Mouse (Mus musculus): Measurements from ENCODE around the gene Fam131b. TPM values are rescaled to one million over a fixed set of nuclear protein-coding genes. Genes with fewer than 3 reads are reported as not detected.
A peak's percentile ranks its signal among the peaks of the same experiment; 100 is the strongest.

Gene Fam131b
- polyA plus RNA-seq, 1 experiment from 2014 or later = 8.1 TPM

DNA sequence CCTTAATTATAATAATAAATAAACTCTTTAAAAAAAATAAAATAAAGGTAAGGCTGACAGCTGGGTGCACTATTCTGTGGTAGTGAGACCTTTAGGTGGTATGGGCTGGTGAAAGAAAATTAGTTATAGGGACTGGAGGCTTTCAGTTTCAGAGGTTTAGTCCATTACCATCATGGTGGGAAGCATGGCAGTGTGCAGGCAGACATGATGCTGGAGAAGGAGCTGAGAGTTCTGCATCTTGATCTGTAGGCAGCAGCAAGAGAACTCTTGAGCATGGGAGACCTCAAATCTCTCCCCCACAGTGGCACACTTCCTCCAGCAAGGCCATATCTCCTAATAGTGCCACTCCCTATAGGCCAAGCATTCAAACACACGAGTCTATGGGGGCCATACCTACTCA lies 17.7 kb upstream of the Fam131b start:
- Histone ChIP-seq H3K4me3 (no peak overlapping the region), H3K27me3 (no peaks in the 10 kb centered on the region), H3K9ac (no peak overlapping the region), H3K4me2 (no peak overlapping the region), H3K4me1 (replicated peaks) (no peaks in the 10 kb centered on the region), H3K27ac (replicated peaks) (no peak overlapping the region), H3K36me3 (no peaks in the 10 kb centered on the region), H3K9me3 (no peaks in the 10 kb centered on the region)
- 71% methylated on average over 1 of the region's 1 CpGs for WGBS
- no peak for ATAC-seq (ENCODE audit: low read depth)

- no peak overlapping the region for H3K4me2 ChIP-seq
- H3K27me3 ChIP-seq = no peaks in the 10 kb centered on the region
- H3K9me3 ChIP-seq = no peaks in the 10 kb centered on the region
- no peaks in the 10 kb centered on the region for H3K36me3 ChIP-seq
- H3K4me3 ChIP-seq = no peak overlapping the region
- no peak for ATAC-seq (ENCODE audit: low read depth)
- H3K9ac ChIP-seq = no peak overlapping the region
- WGBS = 85% methylated on average over 5 of the region's 5 CpGs
- no peaks in the 10 kb centered on the region for H3K4me1 ChIP-seq (replicated peaks)
- H3K27ac ChIP-seq (replicated peaks) = no peak overlapping the region
These were observed 15.5 kb upstream of the Fam131b start for GRCm38 (mm10) chr6:42339981-42340380.

DNA sequence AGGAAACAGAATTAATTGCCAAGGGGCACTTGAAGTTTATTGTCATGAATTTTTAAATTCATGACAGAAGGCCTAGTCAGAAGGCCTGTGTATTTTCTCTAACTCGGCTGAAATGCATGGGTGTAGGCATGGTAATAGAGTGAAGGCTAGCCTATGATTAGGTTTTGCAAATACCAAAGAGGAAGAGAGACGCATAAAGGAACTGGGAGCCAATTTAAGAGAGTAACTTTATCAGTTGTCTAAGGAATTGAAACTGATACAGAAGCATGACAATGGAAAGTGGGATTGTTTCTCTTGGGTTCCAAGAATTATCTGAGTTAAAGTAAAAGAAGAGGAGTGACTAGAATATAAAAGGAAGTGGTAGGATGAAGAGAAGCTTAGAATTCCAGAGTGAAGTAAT lies 14.7 kb upstream of the Fam131b start:
- Histone ChIP-seq H3K9ac (no peak overlapping the region), H3K4me3 (no peak overlapping the region), H3K27ac (replicated peaks) (no peak overlapping the region), H3K4me1 (replicated peaks) (no peaks in the 10 kb centered on the region), H3K27me3 (no peaks in the 10 kb centered on the region), H3K4me2 (no peak overlapping the region), H3K36me3 (no peaks in the 10 kb centered on the region), H3K9me3 (no peaks in the 10 kb centered on the region)
- ATAC-seq (ENCODE audit: low read depth) = no peak
- 94% methylated on average over 2 of the region's 2 CpGs for WGBS

DNA sequence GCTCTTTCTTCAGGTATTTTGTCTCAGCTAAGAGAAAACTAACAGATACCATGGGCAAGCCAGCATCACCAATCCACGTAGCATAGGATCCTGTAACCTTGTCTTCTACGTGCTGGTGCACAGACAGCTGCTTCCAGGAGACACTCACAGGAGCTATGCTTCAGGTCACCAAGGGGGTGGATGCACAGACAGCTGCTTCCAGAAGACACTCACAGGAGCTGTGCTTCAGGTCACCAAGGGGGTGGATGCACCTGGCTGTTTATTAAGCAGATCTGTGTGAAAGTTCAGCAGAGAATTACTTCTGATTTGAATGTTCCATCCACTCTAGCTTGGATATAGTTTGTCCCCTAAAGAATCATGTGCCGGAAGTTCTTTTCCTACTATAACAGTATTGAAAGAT lies 6.5 kb upstream of the Fam131b start:
- Histone ChIP-seq H3K9me3 (no peaks in the 10 kb centered on the region), H3K27me3 (no peaks in the 10 kb centered on the region), H3K9ac (no peak overlapping the region), H3K4me1 (replicated peaks) (no peaks in the 10 kb centered on the region), H3K4me3 (no peak overlapping the region), H3K27ac (replicated peaks) (no peak overlapping the region), H3K36me3 (no peaks in the 10 kb centered on the region), H3K4me2 (no peak overlapping the region)
- 92% methylated on average over 3 of the region's 3 CpGs for WGBS
- no peak for ATAC-seq (ENCODE audit: low read depth)

- WGBS = 77% methylated on average over 3 of the region's 3 CpGs
- ATAC-seq (ENCODE audit: low read depth) = no peak
These were observed 5.8 kb upstream of the Fam131b start for GRCm38 (mm10) chr6:42330216-42330615.

GRCm38 (mm10) chr6:42328757-42329156 lies 4.3 kb upstream of the Fam131b start:
- ATAC-seq (ENCODE audit: low read depth) = no peak
- no peaks in the 10 kb centered on the region for H3K27me3 ChIP-seq
- no peak overlapping the region for H3K27ac ChIP-seq (replicated peaks)
- no peak overlapping the region for H3K4me3 ChIP-seq
- no peaks in the 10 kb centered on the region for H3K9me3 ChIP-seq
- 84% methylated on average over 3 of the region's 3 CpGs for WGBS
- no peak overlapping the region for H3K9ac ChIP-seq
- H3K4me1 ChIP-seq (replicated peaks) = peaks cover 9% of the 10 kb centered on the region; the same call in 1 of the 2 replicates
- no peaks in the 10 kb centered on the region for H3K36me3 ChIP-seq
- no peak overlapping the region for H3K4me2 ChIP-seq

More at GRCm38 (mm10) chr6:42330216-42330615, 5.8 kb upstream of the Fam131b start:
- Histone ChIP-seq H3K36me3 (no peaks in the 10 kb centered on the region), H3K4me2 (no peak overlapping the region), H3K4me3 (no peak overlapping the region), H3K9me3 (no peaks in the 10 kb centered on the region), H3K27ac (replicated peaks) (no peak overlapping the region), H3K9ac (no peak overlapping the region), H3K27me3 (no peaks in the 10 kb centered on the region), H3K4me1 (replicated peaks) (peaks cover 5% of the 10 kb centered on the region; the same call in 1 of the 2 replicates)

GRCm38 (mm10) chr6:42326509-42326908 lies 2.1 kb upstream of the Fam131b start:
- no peak overlapping the region for H3K4me3 ChIP-seq
- H3K9ac ChIP-seq = no peak overlapping the region
- no peak overlapping the region for H3K27ac ChIP-seq (replicated peaks)
- H3K27me3 ChIP-seq = no peaks in the 10 kb centered on the region
- H3K9me3 ChIP-seq = no peaks in the 10 kb centered on the region
- ATAC-seq (ENCODE audit: low read depth) = no peak
- WGBS = 92% methylated on average over 3 of the region's 3 CpGs
- no peaks in the 10 kb centered on the region for H3K36me3 ChIP-seq
- H3K4me1 ChIP-seq (replicated peaks) = peaks cover 31% of the 10 kb centered on the region
- no peak overlapping the region for H3K4me2 ChIP-seq

GRCm38 (mm10) chr6:42325268-42325609 lies 796 bp upstream of the Fam131b start:
- Histone ChIP-seq H3K9ac (peak overlapping the region; percentile 95; the same call in 1 of the 2 replicates), H3K27me3 (no peaks in the 10 kb centered on the region), H3K4me2 (peak overlapping the region; percentile 82), H3K9me3 (no peaks in the 10 kb centered on the region), H3K27ac (replicated peaks) (peak overlapping the region; percentile 95), H3K4me1 (replicated peaks) (peaks cover 36% of the 10 kb centered on the region), H3K4me3 (peak overlapping the region; percentile 77), H3K36me3 (peaks cover 9% of the 10 kb centered on the region; the same call in 1 of the 2 replicates)
- ATAC-seq (ENCODE audit: low read depth) = 0 out of 2 replicates have a peak, but pooled peaks have one; percentile 5
- whole genome bisulfite sequencing = 1% methylated on average over 7 of the region's 7 CpGs

DNA sequence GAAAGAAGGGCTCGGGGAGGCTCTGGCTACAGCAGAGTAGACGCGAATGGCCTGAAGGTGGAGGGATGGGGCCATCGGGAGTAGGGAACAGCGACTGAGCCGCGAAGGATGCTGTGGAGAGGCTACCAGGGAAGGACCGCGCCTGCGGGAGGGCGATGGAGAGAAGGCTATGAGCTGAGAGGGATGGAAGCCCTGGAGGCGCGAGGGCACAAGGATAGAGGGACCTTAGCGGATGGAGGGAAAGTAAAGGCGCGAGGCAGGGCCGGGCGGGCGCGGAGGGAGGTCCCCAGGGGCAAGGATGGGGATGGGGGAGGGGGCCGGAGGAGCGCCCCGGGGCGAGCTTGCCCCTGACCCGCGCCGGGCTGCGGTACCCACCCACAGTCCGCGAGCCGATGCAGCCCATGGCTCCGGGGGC lies 369 bp downstream of the Fam131b start:
- peaks cover 36% of the 10 kb centered on the region for H3K4me1 ChIP-seq (replicated peaks)
- ATAC-seq (ENCODE audit: low read depth) = peak; percentile 79
- no peaks in the 10 kb centered on the region for H3K9me3 ChIP-seq
- H3K9ac ChIP-seq = peak overlapping the region; percentile 95
- peak overlapping the region; percentile 82 for H3K4me2 ChIP-seq
- no peaks in the 10 kb centered on the region for H3K27me3 ChIP-seq
- under 1% methylated on average over 31 of the region's 32 CpGs for WGBS
- H3K27ac ChIP-seq (replicated peaks) = peak overlapping the region; percentile 95
- H3K36me3 ChIP-seq = peaks cover 14% of the 10 kb centered on the region
- peak overlapping the region; percentile 77 for H3K4me3 ChIP-seq

DNA sequence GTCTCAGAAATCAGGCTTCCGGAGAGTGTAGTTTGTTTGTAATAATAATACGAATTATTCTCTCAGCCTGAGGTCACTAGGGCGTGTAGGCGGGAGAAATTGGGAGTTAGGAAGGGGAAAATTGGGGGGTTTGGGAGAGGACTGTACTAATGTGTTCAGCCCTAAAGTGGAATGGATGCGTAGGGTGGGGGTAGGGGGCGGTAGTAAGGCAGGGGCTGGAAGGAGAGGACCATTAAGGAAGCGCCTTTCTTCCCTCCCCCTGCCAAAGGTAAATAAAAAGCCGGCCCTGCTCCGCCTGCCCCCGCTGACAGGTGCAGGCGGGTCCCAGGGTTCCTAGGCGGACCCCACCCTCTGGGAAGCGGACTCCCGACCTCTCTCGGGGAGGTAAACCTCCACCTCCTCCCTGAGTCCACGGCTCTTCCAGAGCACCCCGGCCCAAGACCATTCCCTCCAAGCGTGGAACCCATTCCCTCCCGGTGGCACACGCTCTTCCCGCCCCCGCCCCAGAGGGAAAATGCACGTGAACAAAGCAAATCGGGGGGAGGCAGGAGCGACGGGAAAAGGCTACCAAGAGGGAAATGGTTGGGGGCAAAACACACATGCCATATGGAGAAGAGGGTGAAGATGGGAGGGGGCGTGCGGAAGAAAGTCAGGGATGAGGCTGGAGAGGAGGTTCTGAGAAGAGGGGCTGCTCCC lies 924 bp downstream of the Fam131b start:
- H3K4me3 ChIP-seq = peak overlapping the region; percentile 77
- H3K9me3 ChIP-seq = no peaks in the 10 kb centered on the region
- peak overlapping the region; percentile 95 for H3K27ac ChIP-seq (replicated peaks)
- H3K36me3 ChIP-seq = peaks cover 19% of the 10 kb centered on the region
- H3K4me2 ChIP-seq = peak overlapping the region; percentile 82
- H3K9ac ChIP-seq = peak overlapping the region; percentile 95
- peak; percentile 42 for ATAC-seq (ENCODE audit: low read depth)
- no peaks in the 10 kb centered on the region for H3K27me3 ChIP-seq
- WGBS = 1% methylated on average over 28 of the region's 28 CpGs
- peaks cover 36% of the 10 kb centered on the region for H3K4me1 ChIP-seq (replicated peaks)

- no peak overlapping the region for H3K4me2 ChIP-seq
- ATAC-seq (ENCODE audit: low read depth) = no peak
- 91% methylated on average over 4 of the region's 4 CpGs for WGBS
These were observed 6.2 kb downstream of the Fam131b start for GRCm38 (mm10) chr6:42318293-42318692.

GRCm38 (mm10) chr6:42310427-42311053 lies 13.9 kb downstream of the Fam131b start:
- ATAC-seq (ENCODE audit: low read depth) = no peak
- H3K4me3 ChIP-seq = no peak overlapping the region
- no peaks in the 10 kb centered on the region for H3K27me3 ChIP-seq
- no peak overlapping the region for H3K27ac ChIP-seq (replicated peaks)
- no peaks in the 10 kb centered on the region for H3K4me1 ChIP-seq (replicated peaks)
- H3K36me3 ChIP-seq = peaks cover 80% of the 10 kb centered on the region
- no peak overlapping the region for H3K9ac ChIP-seq
- 87% methylated on average over 2 of the region's 2 CpGs for WGBS
- H3K4me2 ChIP-seq = no peak overlapping the region
- H3K9me3 ChIP-seq = no peaks in the 10 kb centered on the region

More at GRCm38 (mm10) chr6:42318293-42318692, 6.2 kb downstream of the Fam131b start:
- H3K27ac ChIP-seq (replicated peaks) = no peak overlapping the region
- H3K9ac ChIP-seq = no peak overlapping the region
- no peaks in the 10 kb centered on the region for H3K9me3 ChIP-seq
- peaks cover 23% of the 10 kb centered on the region for H3K4me1 ChIP-seq (replicated peaks)
- H3K27me3 ChIP-seq = no peaks in the 10 kb centered on the region
- peaks cover 68% of the 10 kb centered on the region for H3K36me3 ChIP-seq
- no peak overlapping the region for H3K4me3 ChIP-seq

All from neural tube, embryonic 13.5 days (tissue).